Mouse (Mus musculus): ENCODE results near the gene Cilp2. TPM values are rescaled to one million over a fixed set of nuclear protein-coding genes. Genes with fewer than 3 reads are reported as not detected.

Gene Cilp2
- total and polyA plus RNA-seq, 3 experiments, result 0.03 to 0.04 TPM; not detected in 1

- peaks cover 10% of the 10 kb centered on the region for H3K79me2 ChIP-seq (ENCODE audit: control insufficient read depth, insufficient read depth, low read length, poor library complexity)
- no peaks in the 10 kb centered on the region for H3K27me3 ChIP-seq (ENCODE audit: control insufficient read depth in 1 of 2, insufficient read depth in 2 of 2, low read length in 2 of 2)
- H3K36me3 ChIP-seq (ENCODE audit: control insufficient read depth in 1 of 2, insufficient read depth in 2 of 2, low read length in 2 of 2), result peaks cover 8 to 18% of the 10 kb centered on the region in 2 experiments; a peak in 3 of 4 replicates
- DNase-seq (ENCODE audit: low read depth, low spot score), result peak; percentile 95
- peak overlapping the region; percentile 64 for H3K9ac ChIP-seq (ENCODE audit: control insufficient read depth, low read depth, low read length, poor library complexity, severe bottlenecking)
- no peaks in the 10 kb centered on the region for H3K9me3 ChIP-seq (replicated peaks; ENCODE audit: insufficient read depth, low read length)
- H3K4me3 ChIP-seq (ENCODE audit: control insufficient read depth in 1 of 2, insufficient read depth in 1 of 2, low read depth in 2 of 2, low read length in 2 of 2), result no peak overlapping the region
- peak overlapping the region; percentile 88 for H3K27ac ChIP-seq (ENCODE audit: control insufficient read depth, low read depth, low read length)
- H3K4me1 ChIP-seq (ENCODE audit: control insufficient read depth in 1 of 2, insufficient read depth in 2 of 2, low read length in 2 of 2), result peaks cover 9 to 26% of the 10 kb centered on the region in 2 experiments
- TF ChIP-seq UBTF (IDR thresholded peaks at IDR 0.05; ENCODE audit: borderline replicate concordance, insufficient read depth, low read depth, low read length) (no peak), TCF12 (IDR thresholded peaks at IDR 0.05; ENCODE audit: low read depth, low read length) (no peak), RAD21 (IDR thresholded peaks at IDR 0.05; ENCODE audit: low read depth, low read length) (no peak), ETS1 (IDR thresholded peaks at IDR 0.05; ENCODE audit: low read depth, low read length) (peak; percentile 89), MEF2A (IDR thresholded peaks at IDR 0.05; ENCODE audit: extremely low read depth, insufficient replicate concordance, low read depth, low read length, poor library complexity, severe bottlenecking) (no peak), HCFC1 (IDR thresholded peaks at IDR 0.05; ENCODE audit: low read depth, low read length) (peak; percentile 56), RCOR1 (IDR thresholded peaks at IDR 0.05; ENCODE audit: low read depth, low read length) (no peak), BHLHE40 (IDR thresholded peaks at IDR 0.05; ENCODE audit: borderline replicate concordance, low read depth, low read length) (peak; percentile 75; the same call in 1 of the 2 replicates), USF1 (IDR thresholded peaks at IDR 0.05; ENCODE audit: low read depth, low read length) (peak; percentile 98), ZKSCAN1 (IDR thresholded peaks at IDR 0.05; ENCODE audit: low read depth, low read length) (no peak), SIN3A (IDR thresholded peaks at IDR 0.05; ENCODE audit: low read length) (peak; percentile 87), MAX (IDR thresholded peaks at IDR 0.05; ENCODE audit: low read length) (peak; percentile 95), MXI1 (IDR thresholded peaks at IDR 0.05; ENCODE audit: low read depth, low read length) (peak; percentile 49; the same call in 1 of the 2 replicates), NELFE (IDR thresholded peaks at IDR 0.05; ENCODE audit: low read depth, low read length) (no peak), JUND (IDR thresholded peaks at IDR 0.05; ENCODE audit: low read depth, low read length) (no peak), POLR2A (IDR thresholded peaks at IDR 0.05; ENCODE audit: control insufficient read depth in 1 of 2, insufficient read depth in 1 of 2, low read depth in 1 of 2, low read length in 2 of 2, poor library complexity in 1 of 2) (peak in 1 of 2 experiments; percentile 51; a peak in 1 of 4 replicates), TAL1 (IDR thresholded peaks at IDR 0.05; ENCODE audit: low read length) (peak; percentile 57), MAFK (IDR thresholded peaks at IDR 0.05; ENCODE audit: borderline replicate concordance, low read depth, low read length) (no peak), MYC (IDR thresholded peaks at IDR 0.05; ENCODE audit: low read depth, low read length) (0 out of 2 replicates have a peak, but pooled peaks have one; percentile 48), ELF1 (IDR thresholded peaks at IDR 0.05; ENCODE audit: low read depth, low read length) (peak; percentile 47; the same call in 1 of the 2 replicates), CHD2 (IDR thresholded peaks at IDR 0.05; ENCODE audit: low read length) (no peak), TBP (IDR thresholded peaks at IDR 0.05; ENCODE audit: low read depth, low read length) (peak; percentile 74), KAT2A (conservative IDR thresholded peaks at IDR 0.05; ENCODE audit: low read depth, low read length) (no peak), POLR2AphosphoS2 (IDR thresholded peaks at IDR 0.05; ENCODE audit: low read length) (no peak), ZC3H11A (IDR thresholded peaks at IDR 0.05; ENCODE audit: low read depth, low read length) (no peak; the same call in 1 of the 2 replicates), SMC3 (IDR thresholded peaks at IDR 0.05; ENCODE audit: low read depth, low read length) (no peak), CTCF (IDR thresholded peaks at IDR 0.05 in 2 of 3, conservative IDR thresholded peaks at IDR 0.05 in 1 of 3; ENCODE audit: control insufficient read depth in 1 of 3, insufficient read depth in 1 of 3, low read depth in 2 of 3, low read length in 3 of 3, poor library complexity in 1 of 3, severe bottlenecking in 1 of 3) (no peak), GABPA (IDR thresholded peaks at IDR 0.05; ENCODE audit: low read depth, low read length) (no peak), CHD1 (IDR thresholded peaks at IDR 0.05; ENCODE audit: low read depth, low read length) (no peak), ZMIZ1 (IDR thresholded peaks at IDR 0.05; ENCODE audit: low read depth, low read length) (no peak), USF2 (IDR thresholded peaks at IDR 0.05; ENCODE audit: borderline replicate concordance in 1 of 2, insufficient read depth in 1 of 2, low read depth in 1 of 2, low read length in 2 of 2) (peak; percentile 92 to 97), GATA1 (IDR thresholded peaks at IDR 0.05; ENCODE audit: low read depth, low read length) (peak; percentile 77), NRF1 (IDR thresholded peaks at IDR 0.05; ENCODE audit: insufficient read depth, low read depth, low read length, poor library complexity, severe bottlenecking) (no peak), MAZ (IDR thresholded peaks at IDR 0.05; ENCODE audit: low read depth, low read length) (no peak), E2F4 (IDR thresholded peaks at IDR 0.05; ENCODE audit: borderline replicate concordance, low read depth, low read length) (no peak), ZNF384 (IDR thresholded peaks at IDR 0.05; ENCODE audit: low read depth, low read length) (no peak)
These were observed 32.6 kb upstream of the Cilp2 start for GRCm38 (mm10) chr8:69919876-69920662.

All from MEL (cell line).